Mouse (Mus musculus) heart, postnatal 0 days (tissue): Measurements from ENCODE around the gene Fam25c. TPM values are rescaled to one million over a fixed set of nuclear protein-coding genes. Genes with fewer than 3 reads are reported as not detected.

Experiments
- ATAC-seq: fragments of 200-750 bp; cut with Nextera tagmentation; 2 replicates; pipeline ENCODE4 v1.8.0; 2017; ENCODE audit warnings: low read depth, moderate number of reproducible peaks, moderate library complexity; ENCODE audit not compliant: insufficient read depth
- DNase-seq: peaks from one replicate; pipeline ENCODE4 v3.0.0-alpha.2; 2016; ENCODE audit warnings: low spot score
- H3K27ac ChIP-seq: fragments of 300-500 bp; sonication (generic); 2 replicates; pipeline ENCODE4 v1.5.1; 2014; ENCODE audit warnings: low read depth, mild to moderate bottlenecking
- H3K27me3 ChIP-seq: fragments of 300-500 bp; sonication (generic); 2 replicates; pipeline ENCODE4 v1.6.1; 2014; ENCODE audit warnings: low read length, mixed read lengths; ENCODE audit not compliant: control insufficient read depth, insufficient read depth
- H3K36me3 ChIP-seq: fragments of 300-500 bp; sonication (generic); replicated peaks from 2 replicates; pipeline ENCODE4 v1.6.1; 2014; ENCODE audit warnings: low read length, mixed read lengths; ENCODE audit not compliant: control insufficient read depth, insufficient read depth
- H3K4me1 ChIP-seq: fragments of 300-500 bp; sonication (generic); 2 replicates; pipeline ENCODE4 v1.6.1; 2014; ENCODE audit warnings: antibody characterized with exemption; ENCODE audit not compliant: control insufficient read depth, insufficient read depth
- H3K4me2 ChIP-seq: fragments of 300-500 bp; sonication (generic); 2 replicates; pipeline ENCODE4 v1.6.1; 2014; ENCODE audit warnings: low read depth, mild to moderate bottlenecking, low read length, moderate library complexity
- H3K4me3 ChIP-seq: fragments of 300-500 bp; sonication (generic); 2 replicates; pipeline ENCODE4 v1.5.1; 2014; ENCODE audit warnings: low read depth, low read length
- H3K9ac ChIP-seq: fragments of 300-500 bp; sonication (generic); replicated peaks from 2 replicates; pipeline ENCODE4 v1.6.1; 2014; ENCODE audit warnings: low read depth, low read length, mixed read lengths
- H3K9me3 ChIP-seq: fragments of 300-500 bp; sonication (generic); replicated peaks from 2 replicates; pipeline ENCODE4 v1.6.1; 2016; ENCODE audit warnings: low read length; ENCODE audit not compliant: control insufficient read depth
- CTCF ChIP-seq: IDR thresholded peaks from 2 replicates; pipeline ENCODE4 v1.5.1; 2016; ENCODE audit warnings: antibody characterized with exemption, control low read depth, low read depth
- EP300 ChIP-seq: IDR thresholded peaks from 2 replicates; pipeline ENCODE4 v1.6.1; 2016; ENCODE audit warnings: antibody characterized with exemption, low read depth
- WGBS: fragments of 180-500 bp; shearing (Covaris S2); extraction: QIAGEN DNeasy Blood & Tissue Kit; methylation state at CpG from one replicate; pipeline ENCODE4 v1.1.7; 2014; 5-methylcytosine and 5-hydroxymethylcytosine counted together
- polyA plus RNA-seq: library from polyadenylated mRNA; unstranded; fragments of >200 nt; fragmentation: Nextera tagmentation; extraction: Ambion mirVana; gene quantifications from 2 replicates; pipeline ENCODE4 v1.2.1, GENCODE M21; 2015
- total RNA-seq: library from RNA; depleted of rRNA; stranded (reverse); fragments of >200 nt; gene quantifications from 2 replicates; pipeline ENCODE4 v1.2.3, GENCODE M21; 2014; ENCODE audit warnings: low replicate concordance

Gene Fam25c
- total and polyA plus RNA-seq, 2 experiments from 2014 or later = not detected

DNA sequence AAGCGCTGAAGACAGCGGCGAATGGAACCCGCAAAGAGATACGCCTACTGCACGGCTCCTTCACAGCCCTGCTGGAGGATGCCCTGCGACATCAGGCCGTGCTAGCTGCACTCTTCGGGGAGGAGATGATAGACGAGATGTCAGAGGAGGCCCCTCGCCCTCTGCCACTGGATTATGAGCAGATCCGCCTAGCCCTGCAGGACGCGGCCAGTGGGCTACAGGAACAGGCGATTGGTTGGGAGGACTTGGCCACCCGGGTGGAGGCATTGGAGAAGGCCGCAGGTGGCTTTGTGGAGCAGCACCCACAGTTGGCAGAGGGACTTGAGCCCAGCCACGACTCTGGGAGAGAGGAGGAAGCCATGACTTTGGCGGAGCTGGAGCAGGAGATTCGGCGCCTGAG is 43.7 kb upstream of the Fam25c start:
- 89% methylated on average over 21 of the region's 21 CpGs for WGBS
- DNase-seq (no peak), ATAC-seq (no peak)
- Histone ChIP-seq H3K27ac (no peak overlapping the region), H3K4me1 (no peaks in the 10 kb centered on the region), H3K36me3 (peaks cover 16% of the 10 kb centered on the region), H3K4me3 (no peak overlapping the region), H3K4me2 (no peak overlapping the region), H3K9ac (no peak overlapping the region), H3K9me3 (no peaks in the 10 kb centered on the region), H3K27me3 (no peaks in the 10 kb centered on the region)
- TF ChIP-seq CTCF = no peak
- no peak for TF ChIP-seq EP300

GRCm38 (mm10) chr14:34397871-34398270 is 42.6 kb upstream of the Fam25c start:
- no peaks in the 10 kb centered on the region for H3K4me1 ChIP-seq
- no peaks in the 10 kb centered on the region for H3K9me3 ChIP-seq
- no peak for TF ChIP-seq CTCF
- no peak for TF ChIP-seq EP300
- peaks cover 15% of the 10 kb centered on the region for H3K36me3 ChIP-seq
- ATAC-seq (no peak), DNase-seq (no peak)
- no peak overlapping the region for H3K4me3 ChIP-seq
- WGBS = 74% methylated on average over 5 of the region's 5 CpGs
- no peak overlapping the region for H3K4me2 ChIP-seq
- no peak overlapping the region for H3K27ac ChIP-seq
- H3K9ac ChIP-seq = no peak overlapping the region
- H3K27me3 ChIP-seq = no peaks in the 10 kb centered on the region

DNA sequence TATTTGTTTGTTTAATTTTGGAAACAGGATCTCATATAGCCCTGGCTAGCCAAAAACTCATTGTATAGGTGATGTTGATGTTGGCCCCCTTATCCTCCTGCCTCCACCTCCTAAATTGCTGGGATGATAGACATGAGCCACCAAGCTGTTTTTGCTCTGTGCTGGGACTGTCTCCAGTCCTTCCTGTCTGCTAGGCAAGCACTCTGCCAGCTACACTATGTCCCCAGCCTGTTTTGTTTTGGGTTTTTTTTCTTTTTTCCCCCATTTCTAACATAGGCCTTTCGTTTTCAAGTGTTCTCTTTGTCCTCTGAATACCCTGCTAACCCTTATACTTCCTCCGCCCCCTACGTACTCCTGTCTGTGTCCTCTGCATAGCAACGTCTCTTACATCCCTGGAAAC is 38.1 kb upstream of the Fam25c start:
- DNase-seq = no peak
- TF ChIP-seq EP300 (no peak), CTCF (no peak)
- no peak overlapping the region for H3K9ac ChIP-seq
- peaks cover 5% of the 10 kb centered on the region; the same call in 1 of the 2 replicates for H3K36me3 ChIP-seq
- ATAC-seq = no peak
- no peaks in the 10 kb centered on the region for H3K27me3 ChIP-seq
- WGBS = 63% methylated on average over 4 of the region's 4 CpGs
- no peaks in the 10 kb centered on the region for H3K4me1 ChIP-seq
- no peak overlapping the region for H3K4me3 ChIP-seq
- H3K9me3 ChIP-seq = no peaks in the 10 kb centered on the region
- no peak overlapping the region for H3K4me2 ChIP-seq
- no peak overlapping the region for H3K27ac ChIP-seq

DNA sequence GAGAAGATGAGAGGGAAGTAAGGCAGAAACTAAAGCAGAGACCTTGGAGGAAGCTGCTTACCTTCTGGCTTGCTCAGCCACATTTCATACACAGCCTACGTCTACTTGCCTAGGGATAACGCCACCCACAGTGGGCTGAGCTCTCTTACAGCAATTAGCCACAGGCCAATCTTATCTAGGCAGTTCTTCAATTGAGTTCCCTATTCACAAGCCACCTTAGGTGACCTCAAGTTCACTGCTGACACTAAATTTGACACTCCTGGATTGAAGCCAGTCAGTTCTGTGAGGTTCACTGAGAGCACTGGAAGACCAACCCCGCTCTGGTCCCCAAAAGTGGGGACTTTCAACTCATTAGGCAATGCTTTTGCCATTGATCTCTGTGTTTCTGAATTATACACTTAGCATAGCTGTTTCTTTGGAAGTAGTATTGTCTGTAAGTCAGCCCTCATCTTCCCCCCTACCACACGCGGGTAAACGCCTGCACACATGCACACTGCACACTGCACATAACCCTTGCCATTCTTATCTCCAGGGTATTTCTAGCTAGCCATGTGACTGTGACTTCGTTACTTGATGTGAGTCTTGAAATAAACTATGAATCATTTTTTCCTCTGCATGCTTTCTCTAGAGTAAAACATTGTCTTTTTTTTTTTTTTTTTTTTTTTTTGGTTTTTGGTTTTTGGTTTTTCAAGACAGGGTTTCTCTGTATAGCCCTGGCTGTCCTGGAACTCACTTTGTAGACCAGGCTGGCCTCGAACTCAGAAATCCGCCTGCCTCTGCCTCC is 27.9 kb upstream of the Fam25c start:
- H3K4me2 ChIP-seq = no peak overlapping the region
- no peaks in the 10 kb centered on the region for H3K36me3 ChIP-seq
- ATAC-seq = no peak
- no peak for DNase-seq
- no peak for TF ChIP-seq EP300
- TF ChIP-seq CTCF = no peak
- no peaks in the 10 kb centered on the region for H3K27me3 ChIP-seq
- H3K9me3 ChIP-seq = no peaks in the 10 kb centered on the region
- no peak overlapping the region for H3K9ac ChIP-seq
- 76% methylated on average over 8 of the region's 9 CpGs for WGBS
- peaks cover 6% of the 10 kb centered on the region; the same call in 1 of the 2 replicates for H3K4me1 ChIP-seq
- no peak overlapping the region for H3K4me3 ChIP-seq
- no peak overlapping the region for H3K27ac ChIP-seq

DNA sequence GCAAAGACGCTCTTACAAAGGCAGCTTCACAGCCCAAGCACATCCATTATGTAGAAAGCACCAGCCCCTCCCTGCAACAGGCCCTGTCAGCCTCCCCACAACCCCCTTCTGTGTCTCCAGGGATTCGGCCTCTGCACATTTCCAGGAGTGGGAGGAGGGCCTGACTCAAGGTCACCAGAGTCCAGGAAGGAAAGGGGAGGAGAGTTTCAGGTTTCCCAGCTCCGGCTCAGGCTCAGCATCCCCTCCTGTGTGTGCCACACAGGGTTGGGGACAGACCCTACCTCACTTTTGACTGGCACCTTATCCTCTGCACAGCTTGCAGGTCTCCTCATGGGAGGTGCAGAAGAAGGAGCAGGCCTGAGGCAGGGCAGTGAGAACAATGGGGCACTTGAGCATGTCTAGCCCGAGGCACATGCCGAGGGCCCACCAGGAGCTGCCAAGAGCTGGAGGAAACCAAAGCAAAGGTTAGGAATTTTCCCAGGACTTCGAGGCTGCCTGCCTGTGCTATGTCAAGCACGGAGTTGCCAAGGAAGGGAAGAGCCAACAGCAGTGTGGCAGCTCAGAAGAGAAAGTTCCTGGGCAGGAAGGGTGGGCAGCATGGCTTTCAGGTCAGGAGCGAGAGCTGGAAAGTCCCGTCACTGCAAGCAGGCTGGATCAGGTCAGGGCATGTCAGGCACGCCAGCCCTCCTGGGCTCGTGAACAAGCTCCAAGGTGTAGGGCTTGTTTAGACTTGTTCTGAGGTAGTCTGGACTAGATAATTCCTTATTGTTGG is 23.5 kb upstream of the Fam25c start:
- Histone ChIP-seq H3K36me3 (no peaks in the 10 kb centered on the region), H3K4me3 (no peak overlapping the region), H3K4me2 (peak overlapping the region; percentile 51), H3K9me3 (no peaks in the 10 kb centered on the region), H3K9ac (no peak overlapping the region), H3K27me3 (no peaks in the 10 kb centered on the region), H3K4me1 (peaks cover 6% of the 10 kb centered on the region; the same call in 1 of the 2 replicates), H3K27ac (peak overlapping the region; percentile 67)
- DNase-seq (peak; percentile 64), ATAC-seq (peak; percentile 66)
- TF ChIP-seq EP300 = 0 out of 2 replicates have a peak, but pooled peaks have one; percentile 21
- no peak for TF ChIP-seq CTCF
- 33% methylated on average over 11 of the region's 11 CpGs for WGBS
